Mouse (Mus musculus): ENCODE measurements around the gene Trpm3. TPM values are rescaled to one million over a fixed set of nuclear protein-coding genes. Genes with fewer than 3 reads are reported as not detected.
"Not testable (repeated sequence)": the region's sequence is repeated elsewhere in the genome, so short reads cannot be mapped to it uniquely, and the experiment has no call there.

The Trpm3 gene
- total RNA-seq, 1 experiment from 2014 or later, result 1.1 TPM

DNA sequence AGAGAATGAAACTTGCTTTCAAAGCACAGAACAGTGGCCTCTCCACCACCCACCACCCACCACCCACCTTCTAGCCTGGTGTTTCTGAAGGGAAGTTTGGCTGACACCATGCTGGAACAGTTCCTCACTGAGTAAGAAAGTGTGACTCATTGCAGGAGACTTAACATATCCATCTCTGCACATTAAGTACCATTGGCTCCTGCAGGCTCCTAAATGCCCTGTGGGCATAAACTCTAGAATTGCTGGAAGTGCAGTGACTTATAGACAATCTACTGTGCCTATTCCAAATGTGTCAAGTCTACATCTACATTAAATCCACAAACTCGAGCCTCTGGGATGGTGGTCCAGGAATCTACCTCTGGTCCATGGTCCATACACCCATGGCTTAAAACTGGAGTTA lies 840.3 kb downstream of the Trpm3 start:
- DNase-seq, result no peak

DNA sequence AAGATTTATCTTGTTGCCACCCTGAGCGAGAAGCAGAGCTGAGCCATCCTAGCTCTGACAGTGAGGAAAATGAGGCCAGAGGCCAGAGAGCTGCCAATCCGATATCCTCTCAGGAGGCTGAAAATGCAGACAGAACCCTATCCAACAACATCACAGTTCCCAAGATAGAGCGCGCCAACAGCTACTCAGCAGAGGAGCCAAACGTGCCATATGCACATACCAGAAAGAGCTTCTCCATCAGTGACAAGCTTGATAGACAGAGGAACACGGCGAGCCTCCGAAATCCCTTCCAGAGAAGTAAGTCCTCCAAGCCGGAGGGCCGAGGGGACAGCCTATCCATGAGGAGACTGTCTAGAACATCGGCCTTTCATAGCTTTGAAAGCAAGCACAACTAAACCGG lies 849.1 kb downstream of the Trpm3 start:
- DNase-seq, result no peak

DNA sequence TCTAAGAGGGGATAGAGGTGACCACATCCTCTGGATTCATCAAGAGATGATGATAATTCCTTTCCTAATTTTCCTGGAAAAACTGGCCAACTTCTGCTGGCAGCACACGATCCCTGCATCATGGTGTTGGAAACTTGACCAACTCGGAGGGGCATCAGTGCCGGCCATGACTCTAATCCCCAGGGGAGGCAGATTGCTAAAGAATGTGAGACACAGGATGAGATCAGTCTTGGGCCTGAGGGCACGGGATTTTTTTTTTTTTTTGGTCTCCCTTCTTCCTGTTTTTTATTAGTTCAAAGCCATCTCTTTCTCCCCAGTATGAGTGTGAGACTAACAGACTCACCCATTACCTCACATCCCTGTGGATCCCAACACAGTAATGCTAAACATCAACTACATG lies 855.1 kb downstream of the Trpm3 start:
- no peak for DNase-seq

GRCm38 (mm10) chr19:22994531-22994930 lies 855.7 kb downstream of the Trpm3 start:
- no peak for DNase-seq

DNA sequence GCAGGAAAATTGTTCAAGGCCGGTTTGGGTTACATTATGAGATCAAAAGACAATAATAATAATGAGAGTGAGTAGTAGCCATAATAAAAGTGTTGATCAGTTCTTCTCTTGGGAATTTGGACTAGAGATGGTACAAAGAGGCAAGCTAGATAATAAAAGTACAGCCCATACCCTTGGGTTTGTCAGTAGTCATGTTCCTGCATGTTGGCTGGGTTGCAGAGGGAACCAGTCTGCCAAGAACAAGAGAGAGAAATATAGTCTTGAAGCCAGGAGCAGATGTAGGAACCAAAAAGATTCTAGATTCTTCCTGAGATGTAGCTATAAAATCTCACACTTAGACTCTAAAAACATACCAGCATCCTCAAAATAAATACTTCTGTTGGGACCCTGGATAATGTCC lies 861.4 kb downstream of the Trpm3 start:
- no peak for DNase-seq

DNA sequence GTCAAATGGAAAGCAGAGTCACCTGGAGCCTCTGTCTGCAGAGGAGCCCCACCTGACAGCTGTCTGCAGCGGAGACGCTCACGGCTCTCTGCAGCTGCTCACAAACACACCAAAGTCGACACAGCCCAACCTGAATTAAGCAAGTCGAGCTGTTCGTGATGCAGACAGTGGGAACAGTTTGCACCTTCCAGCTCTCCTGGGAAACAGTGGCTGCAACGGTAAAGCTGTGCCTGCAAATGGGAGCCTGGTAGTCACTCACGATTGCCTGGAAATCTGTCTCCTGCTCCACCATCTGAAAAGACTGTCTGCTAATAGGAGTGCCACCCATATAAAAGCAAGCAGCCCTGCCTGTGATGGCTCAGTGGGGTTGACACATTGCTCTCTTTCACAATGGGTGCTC lies 865.0 kb downstream of the Trpm3 start:
- peak; percentile 9 for DNase-seq

DNA sequence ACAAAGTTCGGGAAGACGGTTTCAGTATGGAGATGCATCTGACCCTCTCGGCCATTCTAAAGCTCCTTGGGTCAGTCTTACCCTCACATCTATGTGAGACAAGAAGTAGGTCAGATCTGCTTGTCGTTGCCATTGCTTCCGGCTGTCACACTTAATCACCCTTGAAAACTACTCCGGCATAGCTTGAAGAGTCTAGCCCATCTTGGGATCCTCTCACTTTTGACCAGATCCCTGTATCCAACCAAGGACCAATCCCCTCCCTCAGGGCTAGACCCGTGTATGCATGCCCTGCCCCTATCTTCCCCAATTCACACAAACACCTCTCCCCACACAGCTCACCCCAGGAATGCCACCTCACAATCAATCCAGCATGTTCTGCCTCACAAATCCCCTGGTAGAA lies 867.0 kb downstream of the Trpm3 start:
- no peak for DNase-seq

GRCm38 (mm10) chr19:23006517-23007273 lies 867.8 kb downstream of the Trpm3 start:
- peak; percentile 61 for DNase-seq

GRCm38 (mm10) chr19:23013695-23014094 lies 874.8 kb downstream of the Trpm3 start:
- DNase-seq, result no peak

DNA sequence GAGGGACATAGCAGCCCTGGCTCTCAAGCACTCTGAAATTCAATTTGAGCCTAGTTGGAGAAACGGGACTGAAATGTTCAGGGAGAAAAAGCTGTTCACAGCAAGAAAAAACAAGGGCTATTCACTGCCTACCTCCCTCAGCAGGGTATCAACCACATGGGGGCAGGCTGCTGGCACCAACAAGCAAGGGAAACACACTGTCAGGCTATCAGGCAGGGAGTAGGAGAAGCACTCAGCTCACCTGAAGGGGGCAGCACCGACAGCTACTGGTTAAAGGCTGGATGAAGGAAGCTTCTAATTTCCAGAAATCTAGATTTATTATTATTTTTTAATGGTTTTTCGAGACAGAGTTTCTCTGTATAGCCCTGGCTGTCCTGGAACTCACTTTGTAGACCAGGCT lies 876.7 kb downstream of the Trpm3 start:
- peak; percentile 82 for DNase-seq

GRCm38 (mm10) chr19:23018186-23018727 lies 879.4 kb downstream of the Trpm3 start:
- DNase-seq, result no peak

- no peak for DNase-seq
Observed at GRCm38 (mm10) chr19:23022902-23023301, 884.1 kb downstream of the Trpm3 start.

GRCm38 (mm10) chr19:23023316-23023960 lies 884.6 kb downstream of the Trpm3 start:
- no peak for DNase-seq

GRCm38 (mm10) chr19:23024821-23025220 lies 886.0 kb downstream of the Trpm3 start:
- DNase-seq, result no peak

- DNase-seq, result no peak
Observed at GRCm38 (mm10) chr19:23026427-23026826, 887.6 kb downstream of the Trpm3 start.

- no peak for DNase-seq
Observed at GRCm38 (mm10) chr19:23028283-23028682, 889.4 kb downstream of the Trpm3 start.

- DNase-seq, result not testable (repeated sequence)
Observed at GRCm38 (mm10) chr19:23033343-23033742, 894.5 kb downstream of the Trpm3 start.

DNA sequence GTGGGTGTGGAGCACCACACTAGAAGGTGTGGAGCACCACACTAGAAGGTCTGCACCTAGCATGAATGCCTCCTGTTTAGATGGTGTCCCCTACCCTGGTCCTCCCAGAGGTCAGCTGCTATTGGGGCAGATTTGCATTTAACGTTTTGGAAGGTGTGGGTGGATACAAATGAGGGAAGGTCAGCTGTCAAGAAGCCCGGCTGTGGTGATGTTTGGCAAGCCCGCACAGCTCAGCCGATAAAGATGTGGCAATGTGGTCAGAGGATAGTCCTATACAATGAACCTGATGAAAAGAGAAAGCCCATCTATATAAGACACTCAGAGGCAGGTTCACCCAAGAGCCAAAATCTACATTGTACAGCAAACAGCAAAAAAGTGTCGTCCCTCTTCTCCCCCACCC lies 895.3 kb downstream of the Trpm3 start:
- no peak for DNase-seq

GRCm38 (mm10) chr19:23034933-23035332 lies 896.1 kb downstream of the Trpm3 start:
- DNase-seq, result peak; percentile 87

GRCm38 (mm10) chr19:23035786-23036185 lies 896.9 kb downstream of the Trpm3 start:
- DNase-seq, result no peak

DNA sequence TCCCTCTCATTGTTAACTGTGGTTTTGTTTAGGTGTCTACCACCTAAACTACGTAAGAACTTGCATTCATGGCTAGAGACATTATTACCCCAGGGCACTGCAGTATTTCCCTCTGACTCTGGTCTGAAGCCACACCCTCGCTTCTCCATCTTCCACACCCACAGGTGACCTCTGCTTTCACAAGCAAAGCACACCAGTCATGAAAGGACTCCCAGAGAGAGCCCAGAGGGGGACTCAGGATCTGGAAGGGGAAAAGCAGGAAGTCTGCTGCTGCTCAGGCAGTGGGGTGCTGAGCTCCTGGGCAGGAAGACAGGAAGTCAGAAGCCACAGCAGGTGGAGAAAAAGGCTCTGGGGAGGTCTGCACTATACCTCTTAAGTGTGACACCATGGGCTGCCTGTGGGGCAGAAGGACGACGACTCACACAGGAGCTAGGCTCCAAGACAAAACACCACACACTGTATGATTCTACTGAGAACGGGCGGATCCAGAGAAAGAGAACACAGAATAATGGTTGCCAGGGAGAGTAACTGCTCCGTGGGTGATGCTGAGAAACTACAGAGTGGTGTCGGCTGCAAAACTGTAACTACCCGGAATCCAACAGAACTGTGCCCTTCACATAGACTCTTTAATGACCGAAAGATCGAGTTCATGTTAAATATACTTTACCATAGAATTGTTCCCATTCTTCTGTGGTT lies 898.1 kb downstream of the Trpm3 start:
- no peak for DNase-seq

GRCm38 (mm10) chr19:23037499-23037898 lies 898.7 kb downstream of the Trpm3 start:
- DNase-seq, result no peak

- DNase-seq, result no peak
Observed at GRCm38 (mm10) chr19:23038321-23038720, 899.5 kb downstream of the Trpm3 start.

Measured in adrenal gland, postnatal 14 days (tissue).